Mouse (Mus musculus): Measurements from ENCODE around the gene Kcnj3.
"Not testable (repeated sequence)": the region's sequence is repeated elsewhere in the genome, so short reads cannot be mapped to it uniquely, and the experiment has no call there.

Kcnj3 gene

DNA sequence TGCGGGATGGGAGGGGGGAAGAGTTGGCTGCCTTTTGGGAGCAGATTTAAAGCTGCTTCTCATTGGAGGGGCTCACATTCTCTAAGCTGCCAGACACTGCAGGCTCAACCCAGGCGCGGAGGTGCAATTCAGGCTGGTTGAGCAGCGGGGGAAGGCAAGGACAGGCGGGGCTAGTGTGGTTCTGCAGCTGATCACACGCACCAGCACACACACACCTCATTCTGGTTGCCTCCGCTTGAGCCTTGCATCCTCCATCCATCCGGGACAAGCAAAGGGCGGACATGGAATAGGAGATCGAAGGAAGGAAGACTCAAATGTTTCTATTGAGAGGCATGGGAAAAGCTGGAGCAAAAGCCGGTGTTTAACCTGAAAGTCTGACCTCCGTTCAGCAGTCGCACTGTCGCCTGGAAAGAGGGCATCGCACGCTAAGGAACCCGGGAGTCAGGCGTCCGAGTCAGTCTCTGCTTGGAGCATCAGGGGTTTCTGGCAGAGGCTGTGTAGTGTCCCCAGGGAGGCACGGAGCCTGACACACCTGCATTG is at the start of gene Kcnj3:
Gene Kcnj3, plus strand, starts transcription at position 250 of the 540 bp plus-strand sequence.
- no peak for DNase-seq

DNA sequence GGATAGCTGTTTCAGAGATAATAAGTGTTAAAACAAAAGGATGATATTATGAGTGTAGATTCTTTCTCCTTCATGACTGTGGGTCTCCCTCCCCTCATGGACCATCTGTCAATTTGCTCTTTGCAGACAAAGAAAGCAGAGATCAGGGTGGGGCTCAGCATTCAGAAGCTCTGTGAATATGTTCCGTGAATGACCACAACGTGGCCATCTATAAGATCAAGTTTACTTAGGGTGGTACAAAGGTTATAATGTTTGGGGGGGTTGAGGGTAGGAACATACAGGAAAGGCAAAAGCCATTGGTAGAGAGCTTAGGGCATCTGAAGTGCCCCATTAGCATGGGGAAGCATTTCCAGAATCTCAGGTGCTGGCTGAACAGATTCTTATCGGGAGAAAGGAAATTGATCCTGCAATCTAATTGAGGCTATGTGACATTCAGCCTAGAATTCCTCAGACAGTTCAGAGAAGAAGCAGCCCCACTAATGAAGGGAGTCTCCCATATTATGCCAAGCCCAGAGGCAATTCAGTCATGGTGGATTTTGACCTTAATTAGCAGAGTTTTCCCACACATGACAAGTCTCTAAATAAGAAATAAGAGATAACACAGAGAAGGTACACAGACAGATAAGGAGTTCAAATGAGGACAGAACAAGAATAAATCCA is 45.3 kb upstream of the Kcnj3 start:
- DNase-seq = no peak

DNA sequence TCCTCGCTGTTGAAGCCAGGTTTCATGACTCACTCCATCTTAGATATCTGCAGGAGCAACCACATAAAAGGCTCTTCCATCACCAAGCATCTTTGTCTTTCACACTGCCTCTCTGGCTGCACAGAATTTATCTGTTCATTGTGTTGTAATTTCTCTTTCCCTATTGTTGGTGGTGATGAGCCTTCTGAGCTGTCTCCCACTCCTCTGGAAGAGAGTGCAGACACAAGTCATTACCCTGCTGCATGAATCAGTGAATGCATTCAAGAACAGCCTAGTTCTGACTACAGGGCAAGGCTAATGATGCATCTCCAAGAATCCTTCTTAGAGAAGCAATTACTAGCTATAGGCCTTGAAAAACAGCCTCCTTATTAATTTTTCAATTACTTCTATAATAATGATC is 30.5 kb upstream of the Kcnj3 start:
- no peak for DNase-seq

DNA sequence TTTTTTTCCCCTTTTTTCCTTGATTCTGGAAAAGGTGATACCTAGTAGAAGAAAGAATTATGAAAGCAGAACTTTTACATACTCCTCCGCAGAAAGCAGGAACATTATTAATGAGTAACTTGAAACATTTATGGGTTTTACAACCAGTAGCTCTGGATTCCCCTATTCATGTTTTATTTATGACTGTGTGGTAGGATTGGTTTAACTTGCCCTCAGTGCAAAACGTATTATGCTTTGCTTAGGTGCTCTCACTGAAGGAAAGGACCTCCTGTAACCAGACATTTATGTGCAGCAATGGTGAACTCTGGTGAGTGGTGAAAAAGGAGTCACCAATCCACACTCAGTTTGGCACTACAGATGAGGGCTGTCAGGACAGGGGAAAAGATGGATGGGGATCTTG is 8.1 kb upstream of the Kcnj3 start:
- DNase-seq = peak in 1 of 2 experiments; percentile 3

DNA sequence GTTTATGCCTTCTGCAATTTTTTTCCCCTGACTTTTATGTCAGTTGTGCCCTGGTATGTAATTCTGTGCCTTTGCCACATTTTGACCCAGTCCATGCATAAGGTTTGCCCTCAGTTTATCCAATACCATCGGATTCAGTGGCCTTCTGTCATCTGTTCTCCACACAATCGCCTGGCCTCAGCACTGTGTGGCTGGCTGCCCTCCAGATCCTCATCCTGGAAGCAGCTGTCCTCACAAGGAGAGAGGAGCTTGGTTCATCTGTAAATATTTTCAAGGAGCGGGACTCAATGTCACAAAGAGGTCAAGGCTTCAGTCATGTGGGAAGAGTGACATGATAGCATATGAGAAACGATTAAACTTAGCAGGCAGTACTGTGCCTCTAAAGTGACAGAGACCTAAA is 3.7 kb upstream of the Kcnj3 start:
- no peak for DNase-seq

DNA sequence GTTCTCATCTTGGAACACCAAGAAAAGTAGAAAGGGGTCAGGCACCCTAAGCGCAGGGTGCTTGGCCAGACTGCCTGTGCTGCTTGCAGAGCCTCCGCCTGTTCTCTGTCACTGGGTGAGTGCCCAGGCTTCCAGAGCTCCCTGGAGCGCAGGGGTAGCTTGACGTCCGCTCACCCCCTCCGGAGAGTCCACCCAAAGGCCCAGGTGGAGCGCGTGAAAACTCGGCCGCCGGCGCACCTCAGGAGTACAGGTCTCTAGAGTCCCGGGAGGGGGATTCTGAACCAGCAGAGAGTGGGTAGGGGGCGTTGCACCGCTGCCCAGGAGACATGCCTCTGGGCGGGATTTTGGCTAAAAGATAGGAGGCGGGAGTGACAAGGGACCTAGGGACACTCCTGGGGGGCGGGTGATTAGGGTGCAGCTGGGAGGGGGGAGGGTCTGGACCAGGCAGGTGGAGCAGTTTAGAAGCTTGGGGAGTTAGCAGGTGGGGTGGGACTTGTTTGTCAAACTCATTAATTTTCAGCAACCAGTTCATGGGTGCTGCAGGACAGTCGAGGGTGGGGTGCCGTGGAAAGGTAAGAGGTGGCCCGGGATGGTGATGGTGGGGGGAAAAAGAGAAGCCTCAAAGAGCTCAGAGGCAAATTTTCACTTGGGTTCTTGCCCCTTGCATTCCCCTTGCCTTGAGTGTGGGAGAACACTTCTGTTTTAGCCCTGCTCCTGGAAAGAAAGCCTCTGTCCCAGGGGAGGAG is 664 bp downstream of the Kcnj3 start:
- DNase-seq = no peak

DNA sequence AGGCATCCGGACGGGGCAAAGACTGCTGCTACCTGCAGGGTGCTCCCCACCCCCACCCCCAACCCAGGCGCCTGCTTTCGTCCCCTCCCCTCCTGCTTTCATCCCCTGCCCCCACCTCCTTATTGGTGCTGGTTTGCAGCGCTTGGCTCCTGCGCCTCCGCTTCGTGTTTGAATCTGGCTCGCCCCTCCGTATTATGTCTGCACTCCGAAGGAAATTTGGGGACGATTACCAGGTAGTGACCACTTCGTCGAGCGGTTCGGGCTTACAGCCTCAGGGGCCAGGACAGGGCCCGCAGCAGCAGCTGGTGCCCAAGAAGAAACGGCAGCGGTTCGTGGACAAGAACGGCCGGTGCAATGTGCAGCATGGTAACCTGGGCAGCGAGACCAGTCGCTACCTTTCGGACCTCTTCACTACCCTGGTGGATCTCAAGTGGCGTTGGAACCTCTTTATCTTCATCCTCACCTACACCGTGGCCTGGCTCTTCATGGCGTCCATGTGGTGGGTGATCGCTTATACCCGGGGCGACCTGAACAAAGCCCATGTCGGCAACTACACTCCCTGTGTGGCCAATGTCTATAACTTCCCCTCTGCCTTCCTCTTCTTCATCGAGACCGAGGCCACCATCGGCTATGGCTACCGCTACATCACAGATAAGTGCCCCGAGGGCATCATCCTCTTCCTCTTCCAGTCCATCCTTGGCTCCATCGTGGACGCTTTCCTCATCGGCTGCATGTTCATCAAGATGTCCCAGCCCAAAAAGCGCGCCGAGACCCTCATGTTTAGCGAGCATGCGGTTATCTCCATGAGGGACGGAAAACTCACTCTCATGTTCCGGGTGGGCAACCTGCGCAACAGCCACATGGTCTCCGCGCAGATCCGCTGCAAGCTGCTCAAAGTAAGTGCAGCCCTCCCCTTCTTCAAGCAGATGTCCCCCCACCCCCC is 1.5 kb downstream of the Kcnj3 start:
- DNase-seq = no peak

DNA sequence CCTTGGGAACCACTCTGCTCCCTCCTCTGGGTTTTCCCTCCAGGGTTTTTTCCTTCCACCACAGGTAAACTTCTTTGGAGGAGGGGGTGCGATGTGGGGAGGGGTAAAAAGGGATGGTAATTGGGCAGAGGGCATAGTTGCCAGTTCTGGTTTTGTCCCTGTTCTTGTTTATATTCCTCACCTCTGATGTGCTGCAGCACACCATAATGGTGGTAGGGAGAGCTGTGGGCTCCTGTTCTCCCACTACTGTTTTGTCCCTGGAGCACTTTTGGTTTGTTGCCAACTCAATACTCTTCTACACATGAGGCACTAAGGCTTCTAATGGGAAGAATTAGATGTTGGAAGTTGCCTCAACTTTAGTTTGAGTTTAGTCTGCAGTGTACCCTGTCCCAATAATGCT is 2.2 kb downstream of the Kcnj3 start:
- no peak for DNase-seq

DNA sequence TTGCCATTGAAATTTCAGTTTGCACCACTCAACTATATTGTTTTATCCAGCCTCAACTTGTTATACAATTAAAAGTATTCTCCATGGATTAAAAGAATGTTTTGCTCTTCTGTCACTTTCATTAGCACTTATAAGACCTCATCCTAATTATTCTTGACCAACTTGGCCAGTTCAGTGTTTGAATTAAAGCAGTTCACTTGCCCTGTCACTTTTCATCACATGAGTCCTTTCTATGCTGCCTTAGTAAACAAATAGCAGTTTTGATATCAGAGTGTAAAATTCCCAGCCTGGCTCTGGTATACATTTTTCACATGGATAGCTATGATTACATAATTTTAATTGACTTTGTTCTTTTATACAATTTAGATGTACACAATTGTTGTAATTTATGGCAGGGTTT is 3.4 kb downstream of the Kcnj3 start:
- no peak for DNase-seq

DNA sequence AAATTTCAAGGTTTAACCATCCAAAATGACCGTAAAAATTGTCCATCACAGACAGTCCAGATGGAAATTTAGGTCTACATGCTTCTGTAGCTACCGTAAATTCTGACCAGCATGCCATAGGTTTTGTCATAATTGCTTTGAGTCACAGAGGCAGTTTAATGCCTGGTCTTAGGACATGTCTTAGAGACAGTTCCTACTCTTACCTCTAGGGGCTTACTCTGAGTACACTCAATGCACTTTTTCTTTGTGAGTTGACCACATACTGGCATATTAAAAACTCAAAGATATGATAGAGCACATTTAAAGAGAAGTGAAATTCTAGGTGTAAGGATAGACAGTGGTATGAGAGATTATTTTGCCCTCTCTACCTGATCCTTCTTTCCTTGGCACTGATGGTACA is 6.2 kb downstream of the Kcnj3 start:
- DNase-seq = no peak

DNA sequence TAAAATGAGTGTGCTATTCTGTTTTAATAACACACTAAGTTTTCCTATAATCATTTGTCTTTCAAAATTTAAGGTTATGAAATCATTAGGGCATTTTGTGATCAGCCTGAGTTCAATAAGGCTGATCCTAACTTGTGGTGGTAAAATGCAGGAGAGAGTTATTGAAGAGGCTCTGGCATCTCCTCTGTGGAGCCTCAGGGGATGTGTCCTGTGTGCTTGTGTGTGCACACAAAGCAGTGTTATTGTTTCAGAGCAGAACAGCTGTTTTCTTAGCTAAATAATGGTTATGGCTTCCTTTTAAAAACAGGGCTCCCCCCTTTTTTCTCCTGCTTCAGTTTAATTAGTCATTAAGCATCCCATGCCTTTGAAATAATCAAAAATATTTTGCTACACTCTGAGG is 11.5 kb downstream of the Kcnj3 start:
- DNase-seq = no peak

DNA sequence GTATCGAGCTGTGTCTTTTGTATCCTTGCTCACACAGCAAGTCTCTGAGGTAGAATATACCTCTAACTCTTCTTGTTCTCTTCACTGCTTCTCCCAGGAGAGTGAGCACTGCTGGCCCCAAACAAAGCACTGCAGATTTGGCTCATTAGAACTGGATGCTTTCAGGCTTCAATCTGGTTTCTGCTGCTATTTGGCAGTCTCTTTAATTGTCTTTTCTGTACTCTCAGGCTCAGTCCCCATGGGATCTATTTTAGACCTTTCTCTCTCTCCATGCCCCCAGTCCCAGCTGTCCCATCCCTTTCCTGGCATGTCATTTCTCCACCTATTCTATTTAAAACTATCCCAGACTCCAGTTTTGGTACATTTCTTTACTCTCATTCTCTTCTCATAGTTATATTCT is 15.0 kb downstream of the Kcnj3 start:
- DNase-seq = no peak

DNA sequence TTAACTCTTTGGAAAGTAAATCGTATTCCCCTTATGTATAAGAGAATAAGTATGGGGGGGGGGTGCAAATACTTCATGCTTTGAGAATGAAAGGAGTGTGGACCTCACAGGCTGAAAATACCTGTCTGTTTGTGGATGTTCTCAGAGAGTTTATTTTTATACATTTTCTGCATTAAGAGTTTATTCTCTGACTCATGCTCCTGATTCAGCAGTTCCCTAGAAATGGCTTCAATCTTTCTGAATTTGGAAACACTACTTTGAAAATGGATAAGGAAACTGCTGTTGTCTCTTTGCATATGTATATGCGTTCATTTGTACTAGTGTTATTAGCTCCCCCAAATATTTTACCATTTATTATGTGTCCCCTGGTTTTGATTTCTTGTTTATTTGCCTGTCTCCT is 23.4 kb downstream of the Kcnj3 start:
- DNase-seq = no peak

DNA sequence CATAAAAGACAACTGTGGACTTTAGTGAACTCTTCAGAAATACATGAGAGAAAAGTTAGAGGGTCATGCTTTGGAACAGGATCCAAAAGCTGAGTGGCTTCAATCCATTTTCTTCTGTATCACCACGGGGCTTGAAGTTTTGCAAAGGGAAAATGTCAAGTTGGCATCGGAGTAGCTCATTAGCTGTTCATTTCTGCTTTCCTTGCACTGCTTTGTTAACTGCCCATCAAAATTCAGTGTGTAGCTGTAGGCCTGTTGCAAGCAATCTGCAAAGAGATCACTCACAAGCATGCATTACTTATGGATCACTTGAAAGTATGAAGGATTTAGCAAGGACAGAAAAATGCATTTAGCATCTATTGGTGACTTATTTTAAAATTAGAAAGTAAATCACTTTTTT is 33.4 kb downstream of the Kcnj3 start:
- no peak for DNase-seq

DNA sequence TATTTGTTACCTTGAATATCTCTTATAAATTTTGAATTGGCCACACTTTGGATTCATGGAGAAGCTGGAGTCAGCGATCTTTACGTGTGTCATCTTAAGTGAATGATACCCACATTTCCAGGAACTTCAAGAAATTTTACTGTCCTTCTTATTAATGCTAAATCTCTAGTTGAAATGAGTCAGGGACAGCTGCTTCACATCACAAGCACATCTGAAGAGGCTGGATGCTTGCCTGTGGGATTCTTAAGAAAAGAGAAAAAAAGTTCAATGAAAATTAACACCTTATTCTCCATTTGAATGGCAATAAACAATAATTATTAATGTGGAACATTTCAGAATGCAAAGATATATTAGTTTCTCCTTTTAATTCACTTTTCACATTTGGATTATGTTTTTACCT is 34.2 kb downstream of the Kcnj3 start:
- no peak for DNase-seq

DNA sequence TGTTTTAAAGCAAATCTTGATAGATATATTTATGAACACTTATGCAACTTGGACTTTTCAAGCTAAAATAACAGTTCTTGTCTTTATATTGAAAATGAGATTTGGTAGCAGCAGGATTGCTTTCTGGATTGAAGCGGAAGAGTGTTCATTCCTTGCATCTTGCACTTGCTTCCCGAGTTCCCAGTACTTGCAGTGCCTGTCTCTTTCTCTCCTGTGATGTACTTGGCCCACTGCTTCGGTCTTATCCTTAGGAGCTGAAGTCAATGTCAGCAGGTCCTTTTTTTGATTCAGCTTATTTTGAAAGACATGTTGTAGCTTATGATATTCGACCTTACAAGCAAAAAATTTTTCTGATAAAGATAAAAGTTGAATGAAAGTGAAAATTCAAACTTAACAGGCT is 43.7 kb downstream of the Kcnj3 start:
- DNase-seq = no peak

DNA sequence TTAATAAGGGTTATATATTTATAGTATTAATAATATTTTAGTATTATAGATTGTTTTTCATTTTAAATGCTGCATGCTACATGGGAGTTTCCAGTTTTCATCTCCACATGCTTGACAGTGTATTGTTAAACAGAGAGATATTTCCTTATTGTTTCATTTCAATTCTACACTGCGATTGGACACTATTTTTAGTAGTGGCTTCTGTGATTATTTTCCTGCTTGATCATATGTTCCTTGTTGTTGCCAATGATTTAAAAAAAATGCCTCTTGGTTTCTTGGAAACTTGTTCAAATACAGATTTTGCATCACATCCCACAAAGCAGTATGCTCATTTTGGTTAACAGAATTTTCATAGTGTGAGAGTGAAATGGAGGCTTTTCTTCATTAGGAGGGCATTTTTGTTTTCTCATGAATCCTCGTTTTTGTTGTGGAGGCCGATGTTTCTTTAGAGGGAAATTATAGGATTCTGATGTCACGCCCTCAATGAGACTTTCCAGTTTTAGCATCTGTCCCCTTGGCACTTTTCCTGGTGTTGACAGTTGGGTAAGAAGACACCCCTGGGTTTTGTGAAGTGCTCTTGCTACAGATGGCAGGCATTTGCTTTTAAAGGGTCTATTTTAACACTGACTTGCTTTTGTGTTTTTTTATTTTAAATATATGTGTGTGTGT is 44.3 kb downstream of the Kcnj3 start:
- no peak for DNase-seq

DNA sequence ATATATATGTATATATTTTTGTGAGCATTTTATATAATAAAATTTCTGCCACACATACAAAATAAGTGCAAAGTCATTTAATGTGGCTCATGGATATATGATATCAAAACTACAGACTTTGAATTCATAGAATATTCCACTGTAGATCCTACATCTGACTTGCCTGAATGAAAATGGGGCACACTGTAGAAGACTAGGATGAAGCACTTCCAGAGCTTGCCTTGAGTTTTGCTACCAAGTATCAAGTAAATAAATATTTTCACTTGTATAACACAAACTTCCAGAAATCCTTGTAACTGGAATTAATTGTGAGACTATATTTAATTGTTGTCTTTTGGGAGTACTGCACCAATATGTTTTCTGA is 44.8 kb downstream of the Kcnj3 start:
- no peak for DNase-seq

DNA sequence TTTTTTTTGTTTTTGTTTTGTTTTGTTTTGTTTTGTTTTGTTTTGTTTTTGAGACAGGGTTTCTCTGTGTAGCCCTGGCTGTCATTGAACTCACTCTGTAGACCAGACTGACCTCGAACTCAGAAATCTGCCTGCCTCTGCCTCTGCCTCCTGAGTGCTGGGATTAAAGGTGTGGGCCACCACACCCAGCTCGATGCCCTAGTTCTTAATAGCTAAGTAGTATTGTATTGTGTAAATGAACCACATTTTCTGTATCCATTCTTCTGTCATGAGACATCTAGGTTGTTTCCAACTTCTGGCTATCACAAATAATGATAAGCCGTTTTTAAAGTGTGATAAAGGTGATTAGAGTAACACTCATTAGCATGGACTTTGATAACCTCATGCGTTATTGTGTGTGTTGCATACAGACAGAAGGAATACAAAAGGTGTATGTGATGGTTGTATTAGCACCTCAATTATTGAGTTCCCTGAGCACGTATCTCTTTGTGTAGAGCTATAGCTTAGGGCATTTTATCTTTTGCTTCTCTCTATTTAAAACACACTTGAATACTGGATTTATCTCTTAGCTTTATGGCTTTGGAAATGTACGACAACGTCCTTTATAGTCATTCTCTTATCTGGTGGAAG is 49.8 kb downstream of the Kcnj3 start:
- DNase-seq = not testable (repeated sequence)

DNA sequence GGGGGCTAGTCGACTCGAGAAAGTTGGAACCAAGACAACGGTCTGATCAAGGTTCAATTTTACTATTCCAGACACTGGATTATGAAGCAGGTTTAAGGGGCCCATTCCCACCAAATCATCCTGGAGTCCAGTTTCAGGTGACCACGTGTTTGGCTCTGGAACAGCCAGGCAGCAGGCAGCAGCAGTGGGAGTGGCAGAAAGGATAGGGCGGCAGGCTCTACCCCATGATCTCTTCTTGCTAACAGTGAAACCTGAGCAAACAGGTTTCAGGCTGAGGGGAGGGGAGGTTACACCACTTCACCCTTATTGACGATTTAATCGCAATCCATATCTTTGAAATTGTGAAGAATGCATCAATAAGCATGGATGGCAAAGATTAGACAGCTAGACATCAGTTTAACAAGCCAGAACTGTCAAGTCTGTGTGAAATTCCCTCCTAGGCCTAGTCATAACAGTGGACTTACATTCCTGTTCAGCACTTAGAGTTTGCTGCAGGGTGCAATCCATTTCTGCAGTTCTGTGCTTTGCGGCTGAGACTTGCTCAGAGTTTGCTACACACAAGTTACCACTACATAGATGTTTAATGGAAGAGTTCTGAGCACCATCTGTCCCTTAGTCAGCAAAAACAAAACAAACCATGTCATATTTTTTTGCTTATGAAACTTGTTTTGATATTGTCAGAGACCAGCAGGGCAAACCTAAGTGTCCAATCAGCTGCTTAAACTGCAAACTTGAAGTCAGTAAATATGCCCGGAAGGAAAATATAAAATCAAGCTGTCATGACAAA is 67.8 kb downstream of the Kcnj3 start:
- no peak for DNase-seq

DNA sequence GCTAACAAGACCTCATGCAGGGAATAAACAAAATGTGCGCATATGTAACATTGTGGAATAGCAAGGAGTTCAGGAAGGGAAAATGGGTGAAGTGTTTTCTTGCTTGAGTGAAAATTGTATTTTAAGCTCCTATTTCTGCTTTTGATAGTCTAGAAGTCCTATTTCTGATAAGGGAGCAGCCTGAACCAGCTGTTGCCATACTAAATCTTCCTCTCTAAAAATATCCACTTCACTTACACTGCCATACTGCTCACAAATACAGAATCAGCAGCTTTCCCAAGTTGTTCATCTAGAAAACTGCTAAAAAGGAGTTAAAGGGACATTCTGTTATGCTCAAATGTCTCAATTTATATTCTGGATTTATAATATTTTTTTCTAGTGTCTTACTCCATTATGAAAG is 69.9 kb downstream of the Kcnj3 start:
- DNase-seq = no peak

DNA sequence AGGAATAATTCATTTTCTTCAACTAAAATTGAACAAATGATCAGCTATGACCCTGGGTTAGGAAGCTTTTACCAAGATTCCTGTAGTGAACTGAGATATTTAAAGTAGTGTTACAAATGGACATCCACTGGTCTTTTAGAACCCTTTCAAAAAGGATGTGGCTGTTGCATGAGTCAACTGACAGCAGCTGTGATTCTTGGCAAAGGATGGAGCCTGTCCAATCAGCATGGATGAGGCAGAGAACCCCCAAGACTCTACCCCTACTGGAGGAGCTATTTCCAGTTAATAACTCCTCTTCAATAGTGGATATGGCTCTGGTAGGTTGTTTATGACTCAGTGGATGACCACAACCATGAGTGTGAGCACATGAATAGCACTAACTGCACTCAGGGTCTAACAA is 81.5 kb downstream of the Kcnj3 start:
- DNase-seq = no peak

All from kidney, adult 8-10 months (tissue).